Mouse (Mus musculus): ENCODE measurements around the gene Tanc2.

The Tanc2 gene

GRCm38 (mm10) chr11:105648026-105648425 lies 58.2 kb downstream of the Tanc2 start:
- no peak for DNase-seq

GRCm38 (mm10) chr11:105654616-105655015 lies 64.8 kb downstream of the Tanc2 start:
- DNase-seq, result no peak

GRCm38 (mm10) chr11:105655335-105655734 lies 65.5 kb downstream of the Tanc2 start:
- no peak for DNase-seq

- DNase-seq, result no peak
These were observed 78.1 kb downstream of the Tanc2 start for GRCm38 (mm10) chr11:105667879-105668278.

GRCm38 (mm10) chr11:105678996-105679395 lies 89.2 kb downstream of the Tanc2 start:
- no peak for DNase-seq

- no peak for DNase-seq
These were observed 95.0 kb downstream of the Tanc2 start for GRCm38 (mm10) chr11:105684747-105685146.

- DNase-seq, result no peak
These were observed 110.7 kb downstream of the Tanc2 start for GRCm38 (mm10) chr11:105700528-105700927.

- DNase-seq, result no peak
These were observed 129.9 kb downstream of the Tanc2 start for GRCm38 (mm10) chr11:105719660-105720059.

GRCm38 (mm10) chr11:105731541-105731940 lies 141.8 kb downstream of the Tanc2 start:
- DNase-seq, result no peak

GRCm38 (mm10) chr11:105731989-105732531 lies 142.3 kb downstream of the Tanc2 start:
- DNase-seq, result no peak

- DNase-seq, result no peak
These were observed 153.4 kb downstream of the Tanc2 start for GRCm38 (mm10) chr11:105743171-105743570.

- no peak for DNase-seq
These were observed 159.7 kb downstream of the Tanc2 start for GRCm38 (mm10) chr11:105749297-105750071.

GRCm38 (mm10) chr11:105758561-105759203 lies 168.9 kb downstream of the Tanc2 start:
- no peak for DNase-seq

GRCm38 (mm10) chr11:105759413-105759812 lies 169.6 kb downstream of the Tanc2 start:
- no peak for DNase-seq

GRCm38 (mm10) chr11:105760346-105760745 lies 170.6 kb downstream of the Tanc2 start:
- DNase-seq, result no peak

- DNase-seq, result no peak
These were observed 188.0 kb downstream of the Tanc2 start for GRCm38 (mm10) chr11:105777802-105778201.

- no peak for DNase-seq
These were observed 202.7 kb downstream of the Tanc2 start for GRCm38 (mm10) chr11:105792501-105792900.

GRCm38 (mm10) chr11:105803686-105804085 lies 213.9 kb downstream of the Tanc2 start:
- no peak for DNase-seq

- DNase-seq, result no peak
These were observed 215.0 kb downstream of the Tanc2 start for GRCm38 (mm10) chr11:105804776-105805175.

GRCm38 (mm10) chr11:105807103-105807502 lies 217.3 kb downstream of the Tanc2 start:
- DNase-seq, result no peak

- no peak for DNase-seq
These were observed 233.5 kb downstream of the Tanc2 start for GRCm38 (mm10) chr11:105823246-105823645.

GRCm38 (mm10) chr11:105823759-105824158 lies 234.0 kb downstream of the Tanc2 start:
- DNase-seq, result no peak

- no peak for DNase-seq
These were observed 238.4 kb downstream of the Tanc2 start for GRCm38 (mm10) chr11:105828175-105828574.

- DNase-seq, result no peak
These were observed 245.4 kb downstream of the Tanc2 start for GRCm38 (mm10) chr11:105835209-105835608.

Data from thymus, postnatal 14 days (tissue).